Mouse (Mus musculus) kidney, postnatal 4 days (tissue): ENCODE results near the gene Rnf4.
A peak's percentile ranks its signal among the peaks of the same experiment; 100 is the strongest.

ENCODE experiments used
- DNase-seq, 2 experiments: peaks; one replicate each; pipeline ENCODE4 v3.0.0; 2021; ENCODE audit warnings: mixed read lengths in 2 of 2

The Rnf4 gene

DNA sequence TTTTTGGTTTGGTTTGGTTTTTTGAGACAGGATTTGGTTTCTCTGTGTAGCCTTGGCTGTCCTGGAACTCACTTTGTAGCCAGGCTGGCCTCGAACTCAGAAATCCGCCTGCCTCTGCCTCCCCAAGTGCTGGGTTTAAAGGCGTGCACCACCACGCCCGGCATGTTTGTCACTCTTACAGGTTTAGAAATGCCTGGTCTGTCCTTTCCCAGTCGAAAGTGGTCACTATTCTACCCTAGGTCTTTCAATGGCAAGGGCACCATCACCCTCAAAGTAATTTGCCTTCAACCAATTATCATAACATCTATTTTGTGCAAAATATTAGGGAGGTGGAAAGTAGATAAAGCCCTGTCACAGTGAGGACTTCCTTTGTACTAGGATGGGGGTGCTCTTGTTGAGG lies 4.2 kb downstream of the Rnf4 start:
- DNase-seq = no peak

DNA sequence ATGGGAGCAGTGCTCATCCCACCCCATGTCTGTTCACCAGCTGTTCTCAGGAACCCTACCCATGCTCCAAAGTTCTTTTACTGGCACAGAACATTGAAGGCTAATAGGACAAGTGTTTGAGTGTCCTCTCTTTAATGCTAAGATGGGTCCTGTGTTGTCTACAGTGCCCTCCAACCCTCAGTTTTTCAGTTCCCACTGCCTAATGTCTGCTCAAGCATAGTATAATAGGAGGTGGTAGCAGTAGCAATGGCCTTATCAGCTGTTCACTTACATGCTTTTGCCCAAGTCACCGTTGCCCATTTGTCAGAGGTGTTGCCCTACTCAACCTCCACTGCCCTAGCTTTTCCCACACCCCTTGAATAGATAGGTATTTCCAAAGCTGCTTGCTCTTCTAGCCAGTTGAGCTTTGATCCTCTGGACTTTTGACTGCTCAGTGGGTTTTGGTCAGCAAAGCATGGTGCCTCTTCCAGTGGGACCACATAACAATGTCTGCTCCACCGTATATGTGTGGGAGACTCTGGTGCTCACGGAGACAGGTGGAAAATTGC lies 16.1 kb downstream of the Rnf4 start:
- no peak for DNase-seq

DNA sequence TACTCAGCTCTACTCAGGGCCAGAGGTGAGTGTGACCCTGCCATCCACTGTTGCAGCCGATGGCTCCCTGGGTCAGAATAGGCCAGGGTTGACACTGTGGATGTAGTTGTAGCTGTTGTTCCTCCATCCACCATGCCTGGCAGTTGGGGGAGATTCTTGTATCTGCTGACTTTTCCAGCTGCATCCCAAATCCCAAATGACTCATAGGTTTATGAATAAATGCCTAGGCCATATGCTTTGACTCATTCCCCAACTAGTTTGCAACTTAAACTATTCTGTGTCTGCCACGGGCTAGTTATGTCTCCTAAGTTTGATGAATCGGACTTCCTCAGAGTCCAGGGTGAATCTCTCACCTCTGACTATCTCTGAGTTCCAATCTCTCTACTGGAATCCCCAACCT lies 24.2 kb downstream of the Rnf4 start:
- DNase-seq = no peak

DNA sequence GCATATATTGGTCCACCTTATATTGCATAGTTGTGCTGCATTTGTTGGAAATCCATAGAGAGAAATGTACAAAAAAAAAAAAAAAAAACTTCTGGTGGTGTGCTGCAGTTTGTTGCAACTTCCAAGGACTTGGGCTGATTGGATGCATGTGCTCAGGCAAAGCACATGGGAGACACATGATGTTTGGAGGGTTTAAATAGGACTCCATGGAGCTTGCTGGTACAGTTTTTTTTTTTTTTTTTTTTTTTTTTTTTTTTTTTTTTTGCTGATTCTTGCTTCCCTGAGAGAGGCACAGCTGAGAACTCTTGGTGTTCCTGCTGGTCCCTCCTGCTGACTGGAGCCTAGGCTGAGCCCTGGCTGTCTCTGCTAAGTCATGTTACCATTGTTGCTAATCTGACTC lies 27.0 kb downstream of the Rnf4 start:
- no peak for DNase-seq

DNA sequence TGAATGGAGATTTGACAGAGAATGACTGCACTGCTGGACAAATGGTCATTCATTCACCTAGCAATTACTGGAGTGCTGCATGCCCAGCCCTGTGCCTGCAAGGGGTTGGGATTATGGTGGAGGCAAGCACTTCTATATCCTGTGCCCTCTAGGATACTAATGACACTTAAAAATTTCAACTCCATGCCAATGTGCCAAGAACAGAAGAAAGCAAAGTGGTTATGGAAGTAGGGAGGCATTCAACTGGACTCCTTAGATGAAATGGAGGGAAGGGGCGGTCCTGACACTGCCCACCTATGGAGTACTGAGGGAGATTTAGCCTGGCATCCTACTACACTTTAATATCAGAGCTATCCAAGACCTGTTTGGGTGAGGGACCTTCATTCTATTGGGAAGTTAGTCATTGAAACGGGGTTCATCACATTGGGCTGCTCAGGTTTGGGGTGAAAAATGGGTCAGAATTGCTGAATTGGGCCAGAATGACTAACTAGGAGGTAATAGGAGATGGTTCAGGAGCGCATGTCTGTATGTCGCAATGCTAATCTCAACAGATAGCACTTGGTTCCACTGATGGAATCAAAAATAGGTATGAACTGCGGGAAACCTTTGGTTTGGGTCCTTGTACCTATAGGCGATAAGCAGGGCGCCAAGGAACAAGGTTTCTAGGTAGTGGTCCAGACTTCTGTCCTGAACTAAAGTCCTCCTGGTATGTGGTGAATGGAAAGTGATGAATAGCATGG lies 32.6 kb downstream of the Rnf4 start:
- DNase-seq = no peak

DNA sequence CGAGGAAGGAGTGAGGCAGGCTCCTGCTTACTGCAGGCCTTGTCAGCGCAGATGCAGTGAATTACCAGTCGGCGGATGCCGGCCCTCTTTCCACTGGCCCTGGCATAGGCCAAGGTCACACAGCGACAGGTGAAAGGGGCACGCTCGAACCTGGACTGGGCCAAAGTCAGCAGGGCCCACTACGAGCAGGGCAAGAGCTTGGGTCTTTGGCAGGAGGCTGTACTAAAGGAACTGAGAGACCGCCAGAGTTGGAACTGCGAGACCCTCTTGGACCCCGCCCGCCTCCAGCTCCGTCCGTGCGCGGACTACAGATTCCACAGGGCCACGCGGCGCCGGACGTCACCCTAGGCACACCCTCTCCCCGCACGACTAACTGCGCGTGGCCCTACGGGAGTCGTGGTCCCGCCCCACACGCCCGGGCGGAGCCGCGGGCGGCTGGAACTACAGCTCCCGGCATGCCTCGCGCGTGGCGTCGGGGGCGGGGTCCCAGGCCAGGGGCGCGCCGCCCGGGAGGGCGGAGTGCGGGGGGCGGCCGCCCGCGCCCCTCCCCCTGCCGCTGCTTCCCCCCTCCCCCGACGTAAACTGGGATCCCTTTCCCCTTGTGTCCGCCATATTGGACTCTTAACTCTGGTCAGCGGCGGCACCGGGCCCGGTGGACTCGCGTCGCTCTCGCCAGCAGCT lies 33.4 kb downstream of the Rnf4 start, which contains the start of gene Fam193a:
Gene Fam193a (plus strand): TSS at position 593 of the 681 bp plus-strand sequence.
- peak; percentile 98 to 99 for DNase-seq

DNA sequence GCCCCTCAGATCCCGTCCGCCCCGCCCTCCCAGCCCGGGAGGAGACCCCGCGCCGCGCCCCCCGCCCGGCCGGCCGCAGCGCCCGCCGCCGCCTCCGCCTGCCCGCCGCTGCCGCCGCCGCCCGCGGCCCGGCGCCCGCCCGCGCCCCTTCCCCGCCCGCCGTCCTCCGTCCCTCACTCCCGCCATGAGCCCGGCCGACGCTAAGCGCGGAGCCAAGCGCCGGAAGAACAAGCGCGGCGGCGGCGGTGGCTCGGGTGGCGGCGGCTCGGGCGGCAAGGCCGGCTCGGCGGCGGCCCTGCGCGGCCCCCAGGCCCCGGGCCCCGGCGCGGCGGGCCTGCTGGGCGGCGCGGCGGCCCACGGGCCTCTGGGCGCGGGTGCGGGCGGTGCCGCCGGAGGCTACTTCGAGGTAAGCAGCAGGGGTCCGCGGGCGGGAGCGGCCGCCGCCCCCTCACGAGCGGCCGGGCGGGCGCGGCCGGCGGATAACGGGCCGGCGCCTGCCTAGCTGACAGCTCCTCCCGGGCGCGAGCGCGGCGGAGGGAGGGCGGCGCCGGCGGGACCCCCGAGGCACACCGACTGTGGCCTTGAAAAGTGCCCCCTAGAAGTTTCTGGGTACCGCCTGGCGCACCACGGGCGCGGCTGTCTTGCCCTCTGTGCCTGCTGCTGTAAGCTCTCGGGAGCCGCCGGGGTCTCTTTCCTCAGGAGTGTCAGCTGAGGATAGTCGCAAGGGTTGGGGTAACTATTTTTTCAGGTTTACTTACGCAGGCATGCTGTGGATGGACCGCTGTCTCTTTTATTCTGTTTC lies 34.1 kb downstream of the Rnf4 start:
- DNase-seq = peak; percentile 44 to 62

DNA sequence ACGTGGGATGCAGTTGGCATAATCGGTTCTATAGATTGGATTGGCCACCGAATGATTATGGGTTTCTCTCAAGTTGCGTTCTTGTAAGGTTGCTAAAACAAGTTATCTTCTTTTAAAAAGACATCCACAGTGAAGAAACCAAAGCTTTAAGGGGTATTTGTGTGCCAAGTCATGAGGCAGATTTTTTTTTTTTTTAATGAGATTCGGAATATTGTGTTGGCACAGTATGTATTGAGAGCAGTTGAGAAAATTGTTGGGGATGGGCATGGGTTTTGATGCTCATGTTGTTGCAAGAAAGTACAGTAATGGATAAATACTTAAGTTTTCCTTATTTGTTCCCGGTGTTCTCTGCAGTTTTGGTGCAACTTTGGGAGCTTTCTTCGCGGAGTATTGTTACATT lies 34.8 kb downstream of the Rnf4 start:
- DNase-seq = no peak

DNA sequence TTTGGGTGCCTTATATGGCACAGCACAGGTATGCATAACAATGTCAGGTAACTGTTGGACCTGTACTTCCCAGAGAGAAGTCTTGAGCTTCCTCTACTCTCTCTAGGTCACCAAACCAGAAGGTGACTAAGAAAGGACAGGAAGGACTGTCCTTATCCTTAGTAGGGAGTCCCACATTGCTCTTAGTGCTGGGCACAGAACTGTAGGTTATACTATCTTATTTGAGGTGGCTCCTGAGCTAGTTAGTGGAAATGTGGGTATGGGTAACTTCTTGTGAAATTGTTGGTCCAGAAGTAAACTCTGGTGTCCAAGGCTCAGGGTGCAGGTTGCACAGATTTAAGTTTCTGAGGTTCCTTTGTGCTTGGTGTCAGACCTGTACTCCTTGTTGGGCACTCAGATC lies 36.1 kb downstream of the Rnf4 start:
- no peak for DNase-seq

DNA sequence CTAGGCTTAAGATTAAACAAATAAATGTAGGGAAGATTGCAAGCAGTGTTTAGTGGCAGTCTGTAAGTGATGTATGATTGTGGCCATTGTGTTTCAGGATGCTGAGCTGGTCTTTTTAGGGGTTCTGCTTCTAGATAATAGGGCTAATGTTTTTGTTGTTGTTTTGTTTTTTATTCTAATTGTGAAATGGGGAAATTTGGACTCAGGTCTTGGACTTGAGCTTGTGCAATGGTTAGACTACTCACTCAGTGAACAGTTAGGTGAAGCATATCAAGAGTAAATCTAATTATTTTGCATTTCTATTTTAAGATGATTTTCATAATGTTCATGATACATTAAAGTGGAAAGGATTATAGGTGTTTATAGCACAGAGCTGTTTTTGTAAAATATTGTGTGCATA lies 36.5 kb downstream of the Rnf4 start:
- no peak for DNase-seq

DNA sequence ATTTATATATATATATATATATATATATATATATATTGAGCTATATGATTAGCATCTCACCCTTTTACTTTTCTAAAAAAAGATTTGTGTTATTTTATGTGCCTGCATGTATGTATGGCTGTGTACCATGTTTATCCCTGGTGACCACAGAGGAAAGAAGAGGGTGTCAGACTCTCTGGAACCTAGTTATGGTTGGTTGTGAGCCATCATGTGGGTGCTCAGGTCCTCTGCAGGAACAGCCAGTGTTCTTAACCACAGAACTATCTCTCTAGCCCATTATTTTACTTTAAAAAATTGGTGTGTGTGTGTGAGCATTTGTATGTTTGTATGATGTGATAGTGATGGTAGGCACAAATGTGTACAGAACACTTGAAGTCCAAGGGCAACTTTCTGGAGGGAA lies 42.7 kb downstream of the Rnf4 start:
- no peak for DNase-seq

DNA sequence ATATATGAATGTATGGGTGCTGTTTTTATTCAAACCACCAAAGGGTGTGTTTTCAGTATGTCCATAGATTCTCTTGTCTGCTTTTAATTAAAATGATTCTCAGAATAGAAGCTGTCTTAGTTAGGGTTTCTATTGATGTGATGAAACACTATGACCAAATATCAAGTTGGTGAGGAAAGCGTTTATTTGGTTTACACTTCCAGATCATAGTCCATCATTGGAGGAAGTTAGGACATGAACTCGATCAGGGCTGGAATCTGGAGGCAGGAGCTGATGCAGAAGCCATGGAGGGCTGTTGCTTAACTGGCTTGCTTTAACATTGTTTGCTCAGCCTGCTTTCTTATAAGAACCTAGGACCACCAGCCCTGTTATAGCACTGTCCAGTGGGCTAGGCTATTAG lies 45.6 kb downstream of the Rnf4 start:
- no peak for DNase-seq

DNA sequence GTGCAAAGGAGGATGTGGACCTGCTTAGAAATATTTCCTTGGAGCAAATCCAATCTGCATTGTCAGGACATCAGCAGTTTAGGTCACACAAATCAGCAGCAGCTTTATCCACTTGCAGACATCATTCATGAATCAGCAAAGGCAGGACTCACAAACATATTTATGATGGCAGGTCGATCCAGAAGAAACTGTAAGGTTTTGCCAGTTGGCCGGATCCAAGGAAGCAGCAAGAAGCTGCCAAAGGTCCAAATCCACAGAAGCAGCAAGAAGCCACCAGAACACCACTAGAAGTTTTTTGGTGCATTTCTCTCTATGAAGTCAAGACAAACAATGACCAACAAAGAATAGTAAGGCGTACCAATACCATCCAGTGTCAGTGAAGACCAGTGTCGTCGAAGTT lies 49.5 kb downstream of the Rnf4 start:
- no peak for DNase-seq

DNA sequence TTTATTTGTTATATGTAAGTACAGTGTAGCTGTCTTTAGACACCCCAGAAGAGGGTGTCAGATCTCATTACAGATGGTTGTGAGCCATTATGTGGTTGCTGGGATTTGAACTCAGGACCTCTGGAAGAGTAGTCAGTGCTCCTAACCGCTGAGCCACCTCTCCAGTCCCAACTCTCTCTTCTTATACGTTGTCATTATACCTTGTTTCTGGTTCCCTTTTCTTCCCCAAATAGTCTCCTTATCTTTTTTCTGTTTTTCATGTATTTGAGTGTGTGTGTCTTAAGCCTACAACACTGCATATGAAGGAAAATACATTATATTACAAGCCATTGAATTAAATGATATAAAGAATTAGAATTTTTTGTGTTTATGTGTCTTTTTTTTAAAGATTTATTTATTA lies 50.7 kb downstream of the Rnf4 start:
- no peak for DNase-seq

DNA sequence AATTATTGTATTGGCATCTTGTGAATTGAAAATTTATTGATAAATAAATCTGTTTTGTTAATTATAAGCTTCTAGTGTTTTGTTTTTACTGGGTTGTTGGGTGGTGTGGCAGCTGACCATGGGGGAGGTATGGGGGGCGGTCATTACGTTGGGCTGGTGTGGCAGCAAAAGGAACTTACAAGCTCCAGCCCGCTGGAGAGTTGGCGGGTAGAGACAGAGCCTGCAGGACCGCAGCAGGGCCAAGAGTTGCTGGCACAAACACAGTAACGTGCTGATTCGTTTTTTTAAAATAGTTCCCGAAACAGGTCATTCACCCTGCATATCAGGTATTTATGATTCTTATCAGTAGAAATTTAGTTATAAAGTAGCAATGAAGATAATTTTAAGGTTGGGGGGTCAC lies 57.2 kb downstream of the Rnf4 start:
- peak in 1 of 2 experiments; percentile 8 for DNase-seq

DNA sequence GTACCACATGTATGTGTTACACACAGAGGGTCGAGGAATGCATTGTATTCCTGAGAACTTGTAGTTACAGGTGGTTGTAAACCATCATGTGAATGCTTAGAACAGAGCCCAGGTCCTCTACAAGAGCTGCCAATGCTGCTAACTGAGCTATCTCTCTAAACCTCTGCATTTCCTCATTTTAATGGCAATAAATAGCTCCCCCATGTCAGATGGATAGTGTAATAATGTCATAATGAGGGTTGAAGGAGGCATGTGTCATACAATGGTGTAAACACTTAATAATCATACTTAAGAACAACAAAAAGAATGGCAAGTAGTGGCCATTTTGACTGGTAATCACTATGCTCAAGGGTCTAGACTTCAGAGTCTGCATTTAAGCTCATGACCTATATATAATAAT lies 59.3 kb downstream of the Rnf4 start:
- no peak for DNase-seq

DNA sequence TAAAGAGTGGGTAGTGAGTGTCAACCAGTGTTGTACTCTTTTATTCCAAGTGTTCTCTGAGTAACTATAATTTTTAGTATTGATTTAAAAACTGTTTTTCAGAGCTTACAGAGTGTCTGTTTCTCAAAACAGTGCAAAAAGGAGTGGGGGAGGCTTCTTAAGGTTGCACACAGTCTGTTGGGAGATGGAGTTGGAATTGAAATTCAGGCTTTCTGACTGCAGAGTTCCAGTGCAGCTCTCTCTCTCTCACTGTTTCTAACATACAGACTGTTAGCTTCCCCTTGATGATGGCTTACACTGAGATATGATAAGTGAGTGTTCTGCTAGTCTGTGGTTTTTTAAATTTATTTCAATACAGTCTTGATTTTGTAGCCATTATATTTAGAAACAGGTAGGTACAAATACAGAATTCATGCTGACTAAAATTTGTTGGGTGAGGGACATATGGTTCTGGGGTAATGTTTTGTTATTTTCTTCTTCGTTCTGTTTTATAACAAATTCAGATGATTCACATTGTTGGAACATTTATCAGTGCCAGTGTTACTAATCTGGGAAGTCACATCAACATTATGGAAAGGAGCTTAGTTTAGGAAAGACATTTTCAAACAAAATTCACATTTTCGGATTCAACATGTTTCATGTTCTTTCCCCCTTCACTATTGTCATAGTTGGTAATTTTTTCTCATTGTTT lies 59.9 kb downstream of the Rnf4 start:
- DNase-seq = no peak

DNA sequence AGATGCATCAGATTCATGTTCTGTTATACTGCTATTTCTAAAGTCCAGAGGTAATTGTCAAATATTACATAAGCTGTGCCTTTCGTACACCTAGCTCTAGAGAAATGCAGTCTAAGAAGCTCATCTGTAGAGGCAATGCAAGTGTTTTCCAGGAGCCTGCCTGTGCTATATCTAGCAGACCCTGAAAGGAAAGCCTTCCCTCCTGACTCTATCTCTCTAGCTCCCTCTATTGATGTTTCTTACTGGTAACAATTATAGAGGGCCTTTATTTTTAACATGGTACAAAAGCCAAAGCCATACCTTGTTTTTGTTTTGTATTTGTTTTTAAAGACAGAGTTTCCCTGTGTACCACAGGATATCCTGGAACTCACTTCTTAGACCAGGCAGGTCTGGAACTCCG lies 61.8 kb downstream of the Rnf4 start:
- DNase-seq = no peak

DNA sequence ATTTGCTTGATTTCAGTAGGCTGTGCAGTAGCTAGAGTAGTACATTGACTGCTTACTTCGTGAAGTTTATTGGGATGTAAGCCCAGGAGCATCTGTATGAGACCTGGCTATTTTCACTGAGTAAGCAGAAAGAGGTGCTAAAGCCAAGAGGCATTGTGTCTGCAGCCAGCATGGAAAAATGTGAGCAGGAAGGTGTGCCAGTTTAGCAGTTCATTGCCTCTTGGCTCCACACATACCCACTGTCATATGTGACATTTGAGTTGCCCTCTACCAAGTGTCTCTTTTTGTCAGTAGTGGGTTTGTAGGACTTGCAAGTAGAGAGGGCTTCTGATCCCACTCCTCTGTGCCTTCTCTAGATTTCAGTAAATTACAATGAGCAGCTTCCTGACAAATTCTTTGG lies 62.2 kb downstream of the Rnf4 start:
- DNase-seq = no peak
